Mouse (Mus musculus): ENCODE measurements around the gene Cyp4f18.
"Not testable (repeated sequence)": the region's sequence is repeated elsewhere in the genome, so short reads cannot be mapped to it uniquely, and the experiment has no call there.

The Cyp4f18 gene

GRCm38 (mm10) chr8:72009473-72009872, at the start of gene Cyp4f18:
TSS of gene Cyp4f18 (minus strand) at chr8:72009626.
- peak; percentile 69 to 82 for DNase-seq (ENCODE audit: low spot score in 2 of 2)

DNA sequence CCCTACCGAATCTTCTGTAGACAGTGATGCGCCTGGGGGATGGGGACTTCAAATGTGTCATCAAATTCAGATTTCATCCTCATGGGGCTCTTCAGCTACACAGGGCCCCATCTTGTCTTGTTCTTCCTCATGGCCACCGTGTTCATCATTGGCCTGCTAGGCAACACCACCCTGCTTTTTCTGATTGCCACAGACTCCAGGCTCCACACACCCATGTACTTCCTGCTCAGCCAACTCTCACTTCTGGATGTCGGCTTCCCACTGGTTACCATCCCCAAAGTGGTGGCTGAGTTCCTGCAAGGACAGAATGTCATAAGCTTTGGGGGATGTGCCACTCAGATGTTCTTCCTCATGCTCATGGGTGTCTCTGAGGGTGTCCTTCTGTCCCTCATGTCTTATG, 48.2 kb upstream of the Cyp4f18 start:
- DNase-seq (ENCODE audit: low spot score in 2 of 2) = not testable (repeated sequence)

DNA sequence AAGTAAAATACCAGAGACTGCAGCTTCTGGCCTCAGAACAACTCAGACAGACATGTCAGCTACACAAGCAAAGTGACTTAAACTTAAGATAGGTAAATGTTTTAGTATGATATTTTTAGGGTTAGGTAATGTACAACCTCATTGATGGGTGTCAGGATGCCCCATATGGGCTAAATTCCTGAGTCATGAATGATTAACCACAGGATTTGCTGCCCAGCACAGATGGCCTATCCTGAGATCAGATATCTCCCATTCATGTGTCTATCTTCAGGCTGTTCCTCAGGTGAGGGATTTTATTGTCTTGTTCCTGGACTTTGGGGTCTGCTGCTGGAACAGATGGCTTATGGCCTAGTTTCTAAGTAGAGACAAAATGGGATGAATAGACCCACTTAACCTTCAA, 45.2 kb upstream of the Cyp4f18 start:
- not testable (repeated sequence) for DNase-seq (ENCODE audit: low spot score in 2 of 2)

- DNase-seq (ENCODE audit: low spot score in 2 of 2) = no peak
Observed at GRCm38 (mm10) chr8:72042493-72042892, 33.1 kb upstream of the Cyp4f18 start.

GRCm38 (mm10) chr8:72040918-72041317, 31.5 kb upstream of the Cyp4f18 start, which contains the start of gene Olfr372:
TSS of gene Olfr372 (plus strand) at chr8:72041218.
- DNase-seq (ENCODE audit: low spot score in 2 of 2) = not testable (repeated sequence)

DNA sequence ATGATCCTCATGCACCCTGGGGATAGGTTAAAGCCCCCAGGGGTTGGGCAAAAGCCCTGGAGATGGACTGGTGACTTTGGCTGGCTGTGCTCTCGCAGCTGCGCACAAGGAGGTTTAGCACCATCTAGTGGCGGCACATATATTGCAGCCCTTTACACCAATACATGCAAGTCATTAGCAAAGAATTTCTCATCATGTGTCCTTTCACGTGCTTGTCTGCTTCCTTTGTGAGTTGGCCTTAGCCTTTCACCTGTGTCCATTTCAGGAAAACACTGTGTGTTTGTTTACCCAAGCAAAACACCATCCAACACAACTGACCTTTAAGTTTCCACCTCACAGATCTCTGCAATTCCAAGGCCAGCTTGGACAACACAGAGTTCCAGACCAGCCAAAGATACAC, 23.5 kb upstream of the Cyp4f18 start:
- peak; percentile 65 to 81 for DNase-seq (ENCODE audit: low spot score in 2 of 2)

- peak; percentile 50 to 75 for DNase-seq (ENCODE audit: low spot score in 2 of 2)
Observed at GRCm38 (mm10) chr8:72024886-72025285, 15.5 kb upstream of the Cyp4f18 start.

GRCm38 (mm10) chr8:72019816-72020215, 10.4 kb upstream of the Cyp4f18 start:
- no peak for DNase-seq (ENCODE audit: low spot score in 2 of 2)

- not testable (repeated sequence) for DNase-seq (ENCODE audit: low spot score in 2 of 2)
Observed at GRCm38 (mm10) chr8:72019022-72019421, 9.6 kb upstream of the Cyp4f18 start.

DNA sequence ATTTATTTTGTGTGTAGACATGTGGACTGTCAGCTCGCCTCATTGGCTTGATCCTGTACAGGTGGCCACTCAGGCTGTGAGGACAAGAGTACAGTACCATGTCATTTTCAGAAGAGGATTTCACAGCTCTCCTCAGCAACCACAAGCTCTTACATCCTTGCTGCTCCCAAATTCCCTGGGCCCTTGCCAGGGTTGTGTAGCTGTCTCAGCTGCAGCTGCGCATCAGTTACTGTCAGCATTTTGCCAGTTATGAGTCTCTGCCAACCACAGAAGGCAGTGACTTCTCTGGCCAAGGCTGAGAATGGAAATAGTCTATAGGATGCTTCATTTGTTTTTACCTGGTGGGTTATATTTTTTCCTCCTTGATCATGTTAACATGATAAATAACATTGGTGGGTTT, 8.7 kb upstream of the Cyp4f18 start:
- no peak for DNase-seq (ENCODE audit: low spot score in 2 of 2)

- peak; percentile 51 to 79 for DNase-seq (ENCODE audit: low spot score in 2 of 2)
Observed at GRCm38 (mm10) chr8:72017339-72017738, 7.9 kb upstream of the Cyp4f18 start.

GRCm38 (mm10) chr8:72013506-72014228, 4.2 kb upstream of the Cyp4f18 start:
- not testable (repeated sequence) for DNase-seq (ENCODE audit: low spot score in 2 of 2)

DNA sequence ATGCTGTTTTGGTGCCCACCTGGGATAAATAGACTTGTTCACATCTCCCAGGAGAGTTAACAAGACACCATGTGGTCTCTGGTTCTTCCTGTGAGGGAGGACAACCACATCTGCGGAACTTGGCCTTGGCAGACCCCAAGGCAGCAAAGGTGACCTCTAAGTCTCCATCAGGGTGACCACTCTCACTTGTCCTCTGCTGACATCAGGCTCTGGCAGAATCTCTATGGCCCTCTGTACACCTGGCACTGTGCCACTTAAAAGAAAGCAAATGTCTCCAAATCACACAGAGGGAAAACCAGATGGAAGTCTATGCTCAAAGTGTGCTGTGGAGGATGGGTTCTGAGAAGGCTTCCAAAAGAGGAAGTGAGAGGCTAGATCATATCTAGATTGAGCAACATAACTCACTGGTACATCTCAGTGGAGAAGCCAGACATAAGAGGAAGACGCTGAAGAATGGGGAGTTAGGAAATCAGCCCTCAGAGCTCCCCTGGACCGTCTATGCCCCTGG, 1.2 kb downstream of the Cyp4f18 start:
- DNase-seq (ENCODE audit: low spot score in 2 of 2) = peak; percentile 36 to 72

GRCm38 (mm10) chr8:72006763-72007162, 2.7 kb downstream of the Cyp4f18 start:
- peak in 1 of 2 experiments; percentile 60 for DNase-seq (ENCODE audit: low spot score in 2 of 2)

GRCm38 (mm10) chr8:72005912-72006311, 3.5 kb downstream of the Cyp4f18 start:
- DNase-seq (ENCODE audit: low spot score in 2 of 2) = no peak

- DNase-seq (ENCODE audit: low spot score in 2 of 2) = no peak
Observed at GRCm38 (mm10) chr8:72002942-72003341, 6.5 kb downstream of the Cyp4f18 start.

GRCm38 (mm10) chr8:72000223-72000622, 9.2 kb downstream of the Cyp4f18 start:
- no peak for DNase-seq (ENCODE audit: low spot score in 2 of 2)

DNA sequence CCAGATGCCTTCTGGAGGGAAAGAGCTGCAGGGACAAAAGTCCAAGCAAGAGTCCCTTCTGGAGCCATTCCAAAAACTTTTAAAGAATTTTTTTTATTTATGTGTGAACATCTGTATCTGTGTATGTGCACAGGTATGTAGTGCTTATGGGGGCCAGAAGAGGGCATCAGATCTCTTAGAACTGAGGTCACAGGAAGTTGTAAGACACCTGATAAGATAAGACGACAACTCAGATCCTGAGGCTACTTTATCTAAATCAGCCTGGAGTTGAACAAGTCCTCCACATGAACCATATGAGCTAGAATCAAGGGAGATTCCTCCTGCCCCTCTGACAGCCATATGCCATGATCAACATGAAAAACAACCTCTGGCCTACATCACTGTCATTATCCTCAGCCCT, 10.0 kb downstream of the Cyp4f18 start:
- no peak for DNase-seq (ENCODE audit: low spot score in 2 of 2)

- DNase-seq (ENCODE audit: low spot score in 2 of 2) = no peak
Observed at GRCm38 (mm10) chr8:71988867-71989599, 20.4 kb downstream of the Cyp4f18 start.

DNA sequence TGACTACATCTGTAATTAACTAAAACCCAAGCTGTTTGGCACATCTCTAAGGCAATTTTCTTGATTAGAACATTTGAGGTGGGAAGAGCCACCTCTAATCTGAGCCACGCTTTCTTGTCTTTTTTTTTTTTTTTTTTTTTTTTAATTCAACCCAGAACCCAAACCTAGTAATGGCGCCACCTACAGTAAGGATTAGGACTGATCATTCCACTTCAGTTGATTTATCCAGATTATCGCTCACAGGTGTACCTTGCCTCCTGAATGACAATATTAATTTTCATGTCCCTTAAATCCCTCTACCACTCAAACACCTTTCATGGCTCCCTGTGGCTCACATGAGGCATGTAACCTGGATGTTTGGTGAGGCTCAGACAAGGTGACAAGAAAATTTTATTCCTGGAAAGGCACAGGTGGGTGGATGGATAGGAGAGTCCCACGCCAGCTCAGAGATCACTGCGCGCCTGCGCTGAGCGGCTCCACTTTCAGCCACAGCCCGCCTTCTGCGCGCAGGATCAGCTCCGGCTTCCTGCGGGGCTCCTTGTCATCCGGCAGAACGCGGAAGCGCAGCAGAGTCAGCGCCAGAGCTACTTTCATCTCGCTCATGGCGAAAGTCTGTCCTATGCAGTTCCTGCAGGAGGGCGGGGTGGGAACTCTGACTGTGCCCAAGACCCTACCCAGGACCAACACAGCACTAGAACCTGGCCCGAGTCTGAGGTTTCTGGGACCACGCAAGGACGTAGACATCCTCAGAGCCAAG, 21.1 kb downstream of the Cyp4f18 start:
- peak; percentile 53 to 79 for DNase-seq (ENCODE audit: low spot score in 2 of 2)

- DNase-seq (ENCODE audit: low spot score in 2 of 2) = no peak
Observed at GRCm38 (mm10) chr8:71984601-71985000, 24.8 kb downstream of the Cyp4f18 start.

DNA sequence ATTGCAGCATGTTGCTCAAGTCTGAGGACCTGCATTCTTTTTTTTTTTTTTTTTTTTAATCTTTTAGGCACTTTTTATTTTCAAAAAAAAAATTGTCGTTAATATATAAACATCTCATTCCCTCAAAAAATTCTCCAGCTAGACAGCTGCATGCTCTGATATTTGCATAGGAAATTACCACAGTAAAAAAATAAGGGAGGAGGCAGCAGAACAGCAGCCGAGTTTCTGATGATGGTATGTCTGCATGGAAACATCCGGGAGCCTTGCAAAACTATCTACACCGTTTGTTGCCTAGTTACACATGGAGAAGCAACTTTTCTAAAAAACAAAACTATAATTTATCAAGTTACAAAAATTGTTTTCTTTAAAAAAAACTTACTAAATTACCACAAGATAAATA, 28.0 kb downstream of the Cyp4f18 start:
- no peak for DNase-seq (ENCODE audit: low spot score in 2 of 2)
